Mouse (Mus musculus) forebrain, postnatal 0 days (tissue): ENCODE measurements at regions not wholly inside any gene's neighbourhood (a gene's known extent, or its start where the extent isn't known, plus 50 kb on each side); places are given as distances from the start of the nearest gene placed in this dataset.
A peak's percentile ranks its signal among the peaks of the same experiment; 100 is the strongest.

Experiments
- ATAC-seq: fragments of 200-750 bp; cut with Nextera tagmentation; 2 replicates; pipeline ENCODE4 v1.8.0; 2017; ENCODE audit warnings: mild to moderate bottlenecking, moderate library complexity
- DNase-seq: peaks from one replicate; pipeline ENCODE4 v3.0.0-alpha.2; 2015
- H3K27ac ChIP-seq: fragments of 300-500 bp; sonication (generic); 2 replicates; pipeline ENCODE4 v1.5.1; 2014; ENCODE audit warnings: low read depth, mild to moderate bottlenecking, antibody characterized with exemption, low read length, moderate library complexity, mixed read lengths
- H3K27me3 ChIP-seq: fragments of 300-500 bp; sonication (generic); 2 replicates; pipeline ENCODE4 v1.6.1; 2014; ENCODE audit warnings: mild to moderate bottlenecking, low read length, mixed read lengths; ENCODE audit not compliant: insufficient read depth
- H3K36me3 ChIP-seq: fragments of 300-500 bp; sonication (generic); 2 replicates; pipeline ENCODE4 v1.6.1; 2014; ENCODE audit warnings: mild to moderate bottlenecking, moderate library complexity; ENCODE audit not compliant: insufficient read depth
- H3K4me1 ChIP-seq: fragments of 300-500 bp; sonication (generic); 2 replicates; pipeline ENCODE4 v1.6.1; 2014; ENCODE audit warnings: antibody characterized with exemption; ENCODE audit not compliant: insufficient read depth
- H3K4me2 ChIP-seq: fragments of 300-500 bp; sonication (generic); 2 replicates; pipeline ENCODE4 v1.6.1; 2014; ENCODE audit warnings: low read depth, mild to moderate bottlenecking, moderate library complexity
- H3K4me3 ChIP-seq: fragments of 300-500 bp; sonication (generic); 2 replicates; pipeline ENCODE4 v1.5.1; 2014; ENCODE audit warnings: low read depth, low read length, mixed read lengths
- H3K9ac ChIP-seq: fragments of 300-500 bp; sonication (generic); 2 replicates; pipeline ENCODE4 v1.6.1; 2014; ENCODE audit warnings: mild to moderate bottlenecking
- H3K9me3 ChIP-seq: fragments of 300-500 bp; sonication (generic); 2 replicates; pipeline ENCODE4 v1.6.1; 2016; ENCODE audit warnings: low read length
- CTCF ChIP-seq: sonication (generic); IDR thresholded peaks from 2 replicates; pipeline ENCODE4 v1.5.1; 2016; ENCODE audit warnings: antibody characterized with exemption, control low read depth, low read depth
- WGBS: fragments of 180-500 bp; shearing (Covaris S2); extraction: QIAGEN DNeasy Blood & Tissue Kit; methylation state at CpG from one replicate; pipeline ENCODE4 v1.1.7; 2014; 5-methylcytosine and 5-hydroxymethylcytosine counted together

DNA sequence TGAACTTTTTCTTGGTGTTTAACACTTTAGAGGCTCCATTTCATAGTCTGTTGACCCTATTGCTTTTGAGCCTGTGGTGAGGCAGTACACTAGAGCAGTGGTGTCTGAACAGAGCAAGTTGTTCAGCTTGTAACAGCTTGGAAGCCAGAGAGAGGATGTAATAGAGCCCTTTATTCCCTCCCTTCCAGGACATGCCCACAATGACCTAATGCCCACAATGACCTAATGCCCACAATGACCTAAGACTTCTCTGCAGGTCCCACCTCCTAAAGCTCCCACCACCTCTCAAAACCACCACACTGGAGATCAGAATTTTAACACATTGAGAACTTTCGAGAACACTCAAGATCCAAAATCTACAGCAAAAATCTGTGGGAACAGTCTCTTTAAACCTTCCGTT is 115.6 kb downstream of the S1pr1 start:
- TF ChIP-seq CTCF: no peak
- Histone ChIP-seq H3K4me2 (no peak overlapping the region), H3K9ac (no peak overlapping the region), H3K4me3 (no peak overlapping the region), H3K27me3 (no peaks in the 10 kb centered on the region), H3K36me3 (no peaks in the 10 kb centered on the region), H3K4me1 (no peaks in the 10 kb centered on the region), H3K9me3 (no peaks in the 10 kb centered on the region), H3K27ac (no peak overlapping the region)
- ATAC-seq: no peak
- 96% methylated on average over 2 of the region's 2 CpGs for whole genome bisulfite sequencing
- no peak for DNase-seq

DNA sequence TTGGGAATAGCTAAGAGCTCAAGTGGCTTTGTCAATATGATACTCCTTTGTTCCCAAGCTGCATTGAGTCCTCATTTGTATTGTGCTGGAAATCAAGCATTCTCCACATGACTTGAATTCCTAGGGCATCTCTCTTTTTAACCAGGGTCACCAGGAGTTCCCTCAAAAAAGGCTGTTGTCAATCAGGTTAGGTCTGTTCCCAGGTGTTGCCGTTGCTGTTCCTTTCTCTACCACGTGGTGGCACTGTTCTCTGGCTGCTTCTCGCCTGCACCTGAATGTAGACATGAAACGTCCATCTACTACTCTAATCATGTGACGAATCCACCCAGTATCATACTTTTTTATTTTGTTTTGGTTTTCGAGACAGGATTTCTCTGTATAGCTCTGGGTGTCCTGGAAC is 118.3 kb downstream of the S1pr1 start:
- H3K4me2 ChIP-seq: no peak overlapping the region
- no peak overlapping the region for H3K27ac ChIP-seq
- WGBS: 36% methylated on average over 6 of the region's 6 CpGs
- H3K9me3 ChIP-seq: no peaks in the 10 kb centered on the region
- no peak for DNase-seq
- ATAC-seq: no peak
- H3K27me3 ChIP-seq: no peaks in the 10 kb centered on the region
- no peak overlapping the region for H3K9ac ChIP-seq
- H3K4me1 ChIP-seq: no peaks in the 10 kb centered on the region
- no peak overlapping the region for H3K4me3 ChIP-seq
- TF ChIP-seq CTCF: peak; percentile 61
- H3K36me3 ChIP-seq: no peaks in the 10 kb centered on the region

DNA sequence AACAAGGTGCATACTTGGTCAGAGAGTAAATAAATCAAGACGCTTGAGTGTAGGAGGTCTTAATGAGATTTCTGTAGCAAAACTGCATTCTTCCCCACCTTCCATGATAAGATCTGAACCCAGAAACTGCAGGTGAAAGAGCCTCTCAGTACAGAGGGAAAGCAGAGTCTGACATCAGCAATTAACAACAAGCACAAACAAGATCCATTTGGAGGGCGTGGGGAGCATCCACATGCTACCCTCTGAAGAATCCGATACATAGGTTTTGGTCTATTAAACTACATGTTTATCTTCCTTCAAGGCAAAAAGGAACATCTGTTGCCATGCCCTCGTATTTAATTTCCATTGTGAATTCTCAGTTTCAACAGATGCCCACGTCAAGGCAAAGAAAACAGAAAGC is 124.2 kb downstream of the S1pr1 start:
- Histone ChIP-seq H3K36me3 (no peaks in the 10 kb centered on the region), H3K27me3 (no peaks in the 10 kb centered on the region), H3K27ac (no peak overlapping the region), H3K4me2 (no peak overlapping the region), H3K9me3 (no peaks in the 10 kb centered on the region), H3K4me1 (no peaks in the 10 kb centered on the region), H3K4me3 (no peak overlapping the region), H3K9ac (no peak overlapping the region)
- ATAC-seq: no peak
- TF ChIP-seq CTCF: no peak
- no peak for DNase-seq
- 69% methylated on average over 5 of the region's 5 CpGs for WGBS

DNA sequence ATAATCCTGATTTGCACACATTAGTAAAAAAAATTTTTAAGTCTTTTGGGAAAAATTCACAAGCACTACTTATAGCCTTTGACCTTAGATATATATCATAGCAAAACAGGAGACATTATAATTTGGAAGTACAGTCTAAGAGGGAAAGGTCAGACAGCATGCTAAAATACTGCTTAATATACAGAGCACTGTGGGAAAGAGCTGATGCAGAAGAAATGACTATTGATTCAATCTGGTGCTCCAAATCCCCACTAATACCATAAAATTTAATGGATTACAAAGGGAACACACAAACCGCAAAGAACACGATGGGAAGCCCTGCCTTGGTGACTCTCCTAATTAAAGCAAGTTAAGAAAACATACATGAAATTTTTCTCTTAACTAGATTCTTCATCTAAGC is 126.3 kb downstream of the S1pr1 start:
- Histone ChIP-seq H3K9me3 (no peaks in the 10 kb centered on the region), H3K4me3 (no peak overlapping the region), H3K27me3 (no peaks in the 10 kb centered on the region), H3K27ac (no peak overlapping the region), H3K9ac (no peak overlapping the region), H3K36me3 (no peaks in the 10 kb centered on the region), H3K4me1 (no peaks in the 10 kb centered on the region), H3K4me2 (no peak overlapping the region)
- no peak for ATAC-seq
- WGBS: 73% methylated on average over 2 of the region's 2 CpGs
- DNase-seq: no peak
- no peak for TF ChIP-seq CTCF

DNA sequence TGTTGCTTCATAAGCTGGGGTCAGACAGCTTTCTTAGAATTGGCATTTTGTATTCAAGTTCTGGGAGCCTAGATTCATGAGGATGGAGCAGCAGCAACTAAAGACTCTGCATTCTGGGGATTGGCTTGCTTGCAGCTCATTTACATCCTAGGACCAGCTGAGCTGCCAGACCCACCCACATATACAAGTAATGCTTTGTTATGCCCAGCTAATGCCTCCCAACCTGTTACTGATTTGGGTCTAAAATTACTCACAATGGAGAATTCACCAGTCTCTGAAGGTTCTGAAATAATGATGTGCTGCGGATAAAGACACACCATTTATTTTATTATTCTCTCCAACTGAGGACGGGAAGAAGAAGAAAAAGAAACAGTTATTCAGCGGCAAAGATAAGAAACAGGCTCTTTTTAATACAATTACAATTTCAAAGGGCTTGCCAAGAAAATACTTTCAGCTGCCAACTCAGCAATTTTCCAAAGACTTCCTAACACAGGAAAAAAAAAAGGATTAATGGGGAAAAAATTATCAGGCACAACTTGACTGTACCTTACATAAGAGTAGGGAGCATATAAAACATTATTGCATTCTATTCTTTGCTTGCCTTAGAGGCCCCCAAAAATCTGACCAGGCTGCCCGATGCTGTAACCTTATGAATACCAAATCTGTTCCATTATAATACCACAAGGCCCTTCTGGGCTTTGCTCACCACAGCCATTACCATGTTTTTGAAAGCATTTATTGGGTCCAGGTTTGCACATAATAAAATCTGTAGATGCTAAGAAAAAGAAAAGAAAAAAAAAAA is 134.5 kb downstream of the S1pr1 start:
- Histone ChIP-seq H3K9me3 (no peaks in the 10 kb centered on the region), H3K27me3 (no peaks in the 10 kb centered on the region), H3K4me3 (no peak overlapping the region), H3K27ac (0 out of 2 replicates have a peak overlapping the region, but pooled peaks have one; percentile 3), H3K4me1 (peaks cover 7% of the 10 kb centered on the region; the same call in 1 of the 2 replicates), H3K9ac (no peak overlapping the region), H3K36me3 (no peaks in the 10 kb centered on the region), H3K4me2 (no peak overlapping the region)
- DNase-seq (peak; percentile 60), ATAC-seq (peak; percentile 89)
- 7% methylated on average over 4 of the region's 4 CpGs for WGBS
- no peak for TF ChIP-seq CTCF

DNA sequence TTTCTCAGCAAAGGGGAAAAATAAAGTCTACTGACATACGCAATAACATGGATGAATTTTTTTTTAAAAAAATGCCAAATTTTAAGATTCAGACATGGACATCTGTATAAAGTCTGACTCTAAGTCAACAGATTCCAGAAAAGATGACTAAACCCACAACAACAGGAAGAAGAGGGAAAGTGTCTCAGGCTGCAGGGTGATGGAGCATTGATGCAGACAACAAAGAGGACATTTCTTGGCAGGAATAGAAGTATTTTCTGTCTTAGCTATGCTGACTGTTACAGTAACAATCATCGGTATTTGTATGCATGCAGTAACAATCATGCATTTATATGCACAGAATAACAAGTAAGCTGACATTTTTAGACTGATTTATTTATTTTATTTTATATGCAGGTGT is 139.5 kb downstream of the S1pr1 start:
- H3K36me3 ChIP-seq: no peaks in the 10 kb centered on the region
- no peak overlapping the region for H3K4me3 ChIP-seq
- 82% methylated on average over 2 of the region's 2 CpGs for WGBS
- no peak for TF ChIP-seq CTCF
- H3K4me2 ChIP-seq: no peak overlapping the region
- DNase-seq: no peak
- no peaks in the 10 kb centered on the region for H3K9me3 ChIP-seq
- H3K27ac ChIP-seq: no peak overlapping the region
- no peak overlapping the region for H3K9ac ChIP-seq
- H3K4me1 ChIP-seq: peaks cover 4% of the 10 kb centered on the region; the same call in 1 of the 2 replicates
- H3K27me3 ChIP-seq: no peaks in the 10 kb centered on the region
- no peak for ATAC-seq

DNA sequence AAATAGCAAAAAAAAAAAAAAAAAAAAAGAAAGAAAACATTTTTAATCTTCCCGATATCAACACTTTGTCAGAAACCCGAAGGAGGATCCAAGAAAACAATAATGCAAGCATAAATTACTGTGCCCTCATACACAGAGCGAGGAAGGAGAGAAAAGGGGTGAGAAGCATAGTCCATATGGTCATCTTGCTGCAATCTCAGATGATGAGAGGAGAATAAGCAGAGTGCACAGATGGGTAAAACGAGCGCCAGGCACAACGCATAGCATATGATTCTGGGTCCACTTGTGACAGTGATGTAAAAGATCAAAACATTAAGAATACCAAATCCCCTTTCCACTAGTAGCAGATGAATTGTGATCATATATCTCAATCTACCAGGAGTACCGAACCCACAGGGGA is 152.1 kb downstream of the S1pr1 start:
- no peak overlapping the region for H3K4me3 ChIP-seq
- ATAC-seq (peak; percentile 93), DNase-seq (no peak)
- no peaks in the 10 kb centered on the region for H3K27me3 ChIP-seq
- no peak overlapping the region for H3K27ac ChIP-seq
- H3K9ac ChIP-seq: no peak overlapping the region
- WGBS: 62% methylated on average over 7 of the region's 7 CpGs
- no peaks in the 10 kb centered on the region for H3K9me3 ChIP-seq
- no peak for TF ChIP-seq CTCF
- no peaks in the 10 kb centered on the region for H3K4me1 ChIP-seq
- no peaks in the 10 kb centered on the region for H3K36me3 ChIP-seq
- H3K4me2 ChIP-seq: no peak overlapping the region
